Mouse (Mus musculus) monocyte, adult 2 months (primary cell): ENCODE results near the gene Gpd1l.

Source experiments
- DNase-seq, 2 experiments: peaks; one replicate each; pipeline ENCODE4 v3.0.0; 2022; ENCODE audit warnings: low spot score in 2 of 2, low read depth in 1 of 2

Gene Gpd1l

DNA sequence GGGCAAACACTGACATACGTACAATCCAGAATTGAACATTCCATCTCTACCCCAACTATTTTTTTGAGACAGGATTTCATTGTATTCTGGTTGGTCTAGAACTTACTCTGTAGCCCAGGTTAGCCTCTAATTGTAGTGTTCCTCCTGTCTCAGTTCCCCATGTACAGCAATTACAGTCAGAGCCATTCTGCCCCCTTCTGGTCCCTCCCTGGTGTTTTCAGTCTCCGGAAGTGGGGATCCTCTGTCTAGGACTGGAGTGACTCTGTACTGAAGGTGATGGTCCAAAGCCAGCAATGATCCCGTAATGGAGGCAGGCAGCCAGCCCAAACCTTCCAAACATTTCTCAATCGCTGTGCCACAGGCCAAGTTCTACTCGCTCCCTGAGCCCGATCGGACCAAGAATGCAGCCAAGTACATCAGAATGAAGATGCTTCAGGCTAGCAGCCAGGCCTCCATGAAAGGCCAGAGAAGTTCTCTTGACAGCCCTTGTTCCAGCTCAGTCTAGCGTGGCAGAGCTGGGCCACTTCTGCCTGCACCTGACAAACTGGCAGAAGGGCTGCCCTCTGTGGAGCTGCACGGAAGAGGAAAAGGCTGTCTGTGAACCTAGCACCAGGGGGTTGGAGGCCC is 3.2 kb downstream of the Gpd1l start:
- no peak for DNase-seq

DNA sequence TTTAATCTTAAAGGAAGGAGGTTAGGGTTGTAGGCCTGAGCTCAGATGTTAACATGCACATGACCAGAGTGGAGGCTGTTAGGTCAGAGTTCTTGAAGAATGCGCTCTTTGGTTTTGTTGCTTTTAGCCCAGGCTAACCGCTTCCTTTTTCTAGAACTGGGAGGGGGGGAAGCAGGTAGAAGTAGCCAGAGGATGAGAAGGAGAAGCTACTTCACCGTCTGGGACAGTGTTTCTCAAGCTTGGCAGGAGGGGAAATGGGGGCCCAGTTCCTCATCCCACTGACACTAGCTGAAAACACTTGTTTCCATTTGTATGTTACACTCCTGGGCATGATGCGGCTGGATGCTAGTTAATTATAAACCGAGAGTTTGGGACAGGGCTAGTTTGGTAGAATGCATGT is 8.2 kb downstream of the Gpd1l start:
- no peak for DNase-seq

DNA sequence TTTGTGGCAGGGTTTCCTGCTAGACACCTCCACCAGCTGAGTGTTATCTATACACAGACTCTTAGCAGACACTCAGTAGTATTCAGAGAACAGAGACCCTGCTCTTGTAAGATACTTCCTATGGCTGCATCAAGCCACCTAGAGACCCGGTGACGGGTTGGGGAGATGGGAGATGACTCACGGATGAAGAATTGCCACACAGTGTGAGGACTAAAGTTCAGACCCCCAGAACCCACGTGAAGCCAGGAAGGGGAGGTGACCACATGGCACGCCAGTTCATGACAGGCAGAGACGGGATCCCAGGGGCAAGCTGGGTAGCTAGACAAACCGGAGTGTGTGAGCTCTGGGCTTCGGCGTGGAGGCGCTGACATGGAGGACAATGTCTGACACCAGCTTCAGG is 8.7 kb downstream of the Gpd1l start:
- no peak for DNase-seq

DNA sequence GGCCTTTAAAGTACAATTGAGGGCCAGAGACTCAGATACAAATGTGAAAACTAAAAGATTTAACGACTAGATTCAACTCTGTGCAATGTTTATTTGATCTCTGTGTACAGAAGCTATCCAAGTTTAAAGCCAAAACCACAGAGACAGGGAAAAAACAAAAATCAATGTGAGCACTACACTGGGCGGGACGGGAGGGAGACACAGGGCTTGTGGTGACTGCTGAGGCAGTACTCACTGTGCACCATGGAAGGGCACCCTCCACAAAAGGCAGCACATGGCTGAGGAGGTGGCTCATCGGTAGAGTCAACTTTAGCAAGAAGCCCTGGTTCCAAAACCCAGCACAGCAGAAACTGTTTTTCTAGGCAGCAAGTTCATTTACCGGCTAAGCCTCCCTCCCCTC is 9.3 kb downstream of the Gpd1l start:
- no peak for DNase-seq

DNA sequence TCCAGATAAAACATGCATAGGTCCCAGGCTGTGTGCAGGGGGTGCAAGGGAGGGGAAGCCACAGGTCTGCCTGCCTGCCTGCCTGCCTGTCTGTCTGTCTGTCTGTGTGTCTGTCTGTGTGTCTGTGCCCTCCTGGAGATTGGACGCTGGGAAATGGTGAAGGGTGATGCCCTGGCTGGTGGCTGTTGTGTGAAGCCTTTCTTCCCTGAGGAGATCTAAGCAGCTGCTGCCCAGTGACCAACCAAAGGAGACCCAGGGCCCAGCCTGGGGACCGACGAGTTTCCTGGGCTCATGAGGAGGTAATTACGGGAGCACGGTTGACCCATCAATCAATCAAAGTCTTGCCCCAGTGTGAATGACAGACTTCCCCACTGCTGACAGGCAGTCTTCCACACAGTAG is 11.6 kb downstream of the Gpd1l start:
- no peak for DNase-seq

DNA sequence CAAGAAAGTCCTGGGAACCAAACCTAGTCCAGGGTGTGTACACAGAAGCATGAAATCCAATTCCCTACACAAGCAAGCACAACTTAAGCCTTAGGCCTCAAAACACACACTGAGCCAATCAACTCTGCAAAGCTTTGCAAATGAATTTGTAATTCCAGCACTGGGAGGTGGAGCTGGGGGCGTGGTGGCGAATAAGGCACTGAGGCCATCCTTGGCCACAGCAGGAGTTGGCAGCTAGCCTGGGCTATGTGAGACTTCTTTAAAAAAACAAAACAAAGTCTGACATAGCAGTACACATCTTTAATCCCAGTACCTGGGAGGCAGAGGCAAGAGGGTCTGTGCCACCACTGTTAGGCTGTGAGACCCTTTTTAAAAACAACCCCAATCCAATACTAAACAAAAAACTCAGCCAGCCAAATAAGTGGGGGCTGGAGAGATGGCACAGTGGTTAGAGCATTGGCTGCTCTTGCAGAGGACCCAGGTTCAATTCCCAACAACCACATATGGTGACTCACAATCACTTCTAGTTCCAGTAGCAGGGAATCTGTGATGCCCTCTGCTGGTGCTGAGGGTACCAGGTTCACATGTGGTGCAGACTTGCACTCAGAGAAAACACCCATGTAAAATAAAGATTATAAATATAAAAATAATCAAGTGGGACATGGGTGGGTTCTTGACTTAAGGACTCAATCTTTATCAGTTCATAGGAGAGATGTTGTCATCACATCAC is 12.3 kb downstream of the Gpd1l start:
- no peak for DNase-seq

DNA sequence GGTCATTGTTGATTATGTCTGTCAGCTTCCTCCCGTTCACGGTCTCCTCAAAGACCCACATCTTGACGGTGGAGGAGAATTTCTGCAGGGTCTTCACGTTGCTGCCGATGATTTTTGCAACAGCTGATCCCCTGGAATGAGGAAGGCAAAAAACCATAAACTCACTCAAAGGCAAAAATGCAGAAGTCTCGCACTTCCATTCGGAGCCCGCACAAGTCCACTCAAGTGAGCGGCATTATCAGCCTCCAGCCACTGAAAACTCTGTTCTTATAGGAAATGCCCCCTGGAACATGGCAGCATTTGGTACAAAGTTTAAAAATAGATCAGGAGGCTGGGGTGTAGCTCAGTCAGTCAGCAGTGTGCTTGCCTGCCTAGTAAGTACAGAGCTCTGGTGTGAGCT is 13.2 kb downstream of the Gpd1l start:
- no peak for DNase-seq

DNA sequence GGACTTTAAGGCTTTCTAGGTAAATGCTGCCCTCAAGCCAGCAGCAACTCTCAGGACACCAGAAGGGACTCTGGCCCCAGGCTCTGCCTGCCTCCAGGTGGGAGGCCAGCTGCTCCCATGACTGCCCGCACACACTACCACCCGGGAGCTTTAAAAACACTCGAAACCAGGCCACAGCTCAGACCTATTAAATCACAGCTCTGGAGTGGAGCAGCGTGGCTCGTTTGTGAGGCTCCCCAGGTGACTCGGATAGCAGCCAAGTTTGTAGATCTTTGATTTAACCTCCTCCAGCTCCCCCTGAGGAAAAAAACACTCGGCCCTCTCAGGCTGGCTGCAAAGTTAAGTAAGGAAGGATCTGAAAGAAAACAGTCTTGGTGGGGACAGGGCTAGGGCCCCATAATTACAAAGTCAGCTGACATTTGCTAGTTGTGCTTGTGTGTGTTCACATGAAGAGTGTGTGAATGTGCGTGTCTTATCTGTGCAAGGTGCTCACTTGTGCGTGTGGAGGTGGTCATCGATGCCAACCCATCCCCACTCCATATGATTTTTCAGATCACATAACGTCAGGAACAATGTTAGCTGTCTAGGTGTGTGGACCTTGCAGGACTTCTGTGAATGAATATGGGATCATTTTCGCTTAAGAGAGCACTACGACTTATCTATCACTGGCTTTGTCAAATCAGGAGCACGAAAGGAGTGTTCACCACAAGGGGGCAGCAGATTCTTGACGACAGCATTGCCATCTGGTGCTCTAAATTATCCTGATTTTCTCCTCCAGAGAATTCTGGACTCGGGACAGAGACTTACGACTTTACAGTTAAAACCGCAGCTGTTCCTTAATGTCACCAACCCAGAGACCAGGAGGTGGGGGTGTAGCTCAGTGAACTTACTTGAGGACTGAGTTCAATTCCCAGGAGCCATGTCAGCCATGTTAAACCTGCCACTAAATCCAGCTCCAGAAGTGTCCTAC is 20.8 kb downstream of the Gpd1l start:
- no peak for DNase-seq

DNA sequence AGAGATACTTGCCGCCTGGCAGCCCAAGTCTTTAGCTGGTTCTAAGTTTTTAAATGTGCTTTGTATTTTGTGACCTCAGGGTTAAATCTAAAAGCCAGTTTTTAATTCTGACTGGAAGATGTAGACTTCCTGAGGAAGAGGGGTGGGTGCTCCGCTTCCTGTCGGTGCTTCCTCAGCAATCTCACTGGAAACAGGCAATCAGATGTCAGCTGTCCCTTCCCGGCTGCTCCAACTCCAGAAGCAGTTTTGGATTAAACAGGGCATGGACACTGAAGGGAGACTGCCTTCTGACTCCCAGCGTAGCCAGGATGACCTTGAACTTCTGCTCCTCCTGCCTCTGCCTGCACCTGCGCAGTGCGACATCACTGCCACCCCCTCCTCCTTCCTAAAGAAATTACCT is 26.3 kb downstream of the Gpd1l start:
- DNase-seq, result no peak

DNA sequence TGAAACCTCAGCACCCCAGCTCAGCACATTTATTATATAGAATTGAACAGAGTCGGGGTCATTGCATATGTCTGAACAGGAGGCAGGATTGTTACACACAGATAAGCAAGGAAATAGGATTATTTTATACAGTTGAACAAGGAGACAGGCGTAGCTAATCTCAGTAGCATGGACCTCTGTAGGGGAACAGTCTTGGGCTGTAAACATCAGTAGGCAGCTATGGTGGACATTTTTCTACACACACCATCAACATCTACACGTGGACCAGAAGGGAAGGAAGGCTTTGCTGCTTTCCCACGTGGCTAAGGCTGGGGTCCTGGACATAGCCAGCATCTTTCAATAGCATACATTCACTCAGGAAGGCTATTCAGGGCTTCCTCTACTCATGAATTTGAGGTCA is 37.9 kb downstream of the Gpd1l start:
- no peak for DNase-seq

DNA sequence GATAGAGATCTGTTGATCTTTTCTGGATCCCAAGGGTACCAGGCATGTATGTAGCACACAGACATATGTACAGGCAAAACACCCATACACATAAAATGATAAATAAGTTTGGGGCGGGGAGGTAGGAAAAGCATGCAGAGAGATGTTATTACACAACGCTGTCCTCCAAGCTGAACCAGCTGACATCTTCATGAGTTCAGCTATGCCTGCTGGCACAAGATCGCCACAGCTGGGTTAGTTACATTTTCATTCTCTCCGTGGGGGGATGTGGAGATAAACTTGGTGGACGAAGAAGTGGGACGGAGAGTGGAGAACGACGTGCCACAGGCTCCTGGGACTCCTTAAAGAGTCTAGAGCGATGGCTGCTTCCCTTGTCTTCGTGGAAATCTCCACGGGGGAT is 40.8 kb downstream of the Gpd1l start:
- DNase-seq, result no peak

DNA sequence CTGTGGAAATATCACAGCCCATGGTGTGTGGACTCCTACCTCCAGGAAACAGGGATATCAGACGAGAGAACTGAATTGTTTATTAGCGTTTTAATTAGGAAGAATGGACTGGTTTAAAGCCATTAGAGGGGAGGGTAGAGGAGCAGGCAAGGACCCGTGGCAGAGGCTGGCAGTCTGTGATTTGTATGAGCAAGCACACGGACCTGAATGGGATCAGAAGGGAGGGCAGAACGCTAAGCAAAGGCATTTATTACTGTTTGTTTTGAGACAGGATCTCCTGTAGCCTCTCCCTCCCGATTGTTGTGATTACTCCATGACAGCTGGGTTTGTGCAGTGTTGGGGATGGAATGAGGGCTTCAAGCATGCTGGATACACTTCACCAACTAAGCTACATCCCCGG is 43.4 kb downstream of the Gpd1l start:
- no peak for DNase-seq

DNA sequence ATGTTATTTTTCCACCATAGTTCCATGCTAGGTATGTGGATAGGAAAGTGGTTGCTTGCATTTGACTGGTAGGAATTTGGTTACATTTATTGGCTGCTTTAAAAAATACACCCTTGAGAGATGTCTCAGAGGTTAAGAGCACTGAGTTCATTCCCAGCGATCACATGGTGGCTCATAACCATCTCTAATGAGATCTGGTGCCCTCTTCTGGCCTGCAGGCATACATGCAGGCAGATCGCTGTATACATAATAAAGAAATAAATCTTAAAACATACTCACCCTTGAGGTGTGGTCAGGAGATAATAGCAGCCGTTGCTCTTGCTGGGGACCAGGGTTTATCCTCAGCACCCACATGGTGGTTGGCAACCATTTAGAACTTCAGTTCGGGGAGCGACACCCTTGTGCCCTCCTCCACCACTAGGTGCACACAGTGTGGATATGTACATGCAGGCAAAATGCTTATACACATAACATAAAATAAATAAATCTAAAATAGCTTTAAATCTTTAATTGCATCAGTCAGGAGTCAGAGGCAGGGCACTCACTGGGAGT is 44.9 kb downstream of the Gpd1l start:
- no peak for DNase-seq

DNA sequence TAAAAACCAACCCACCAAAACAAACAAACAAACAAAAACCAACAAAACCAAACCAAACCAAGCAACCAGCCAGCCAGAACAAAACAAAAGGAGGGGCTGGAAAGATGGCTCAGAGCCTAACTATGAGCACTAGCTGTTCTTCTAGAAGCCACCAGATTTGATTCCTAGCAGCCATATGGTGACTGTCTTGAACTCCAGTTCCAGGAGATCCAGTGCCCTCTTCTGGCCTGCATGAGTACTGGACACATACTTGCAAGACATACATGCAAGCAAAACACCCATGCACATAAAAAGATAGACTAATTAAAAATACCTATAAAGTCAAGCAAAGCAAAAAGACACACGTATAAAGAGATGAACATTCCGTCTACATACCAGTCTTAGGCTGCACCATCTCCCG is 46.1 kb downstream of the Gpd1l start:
- DNase-seq, result no peak

DNA sequence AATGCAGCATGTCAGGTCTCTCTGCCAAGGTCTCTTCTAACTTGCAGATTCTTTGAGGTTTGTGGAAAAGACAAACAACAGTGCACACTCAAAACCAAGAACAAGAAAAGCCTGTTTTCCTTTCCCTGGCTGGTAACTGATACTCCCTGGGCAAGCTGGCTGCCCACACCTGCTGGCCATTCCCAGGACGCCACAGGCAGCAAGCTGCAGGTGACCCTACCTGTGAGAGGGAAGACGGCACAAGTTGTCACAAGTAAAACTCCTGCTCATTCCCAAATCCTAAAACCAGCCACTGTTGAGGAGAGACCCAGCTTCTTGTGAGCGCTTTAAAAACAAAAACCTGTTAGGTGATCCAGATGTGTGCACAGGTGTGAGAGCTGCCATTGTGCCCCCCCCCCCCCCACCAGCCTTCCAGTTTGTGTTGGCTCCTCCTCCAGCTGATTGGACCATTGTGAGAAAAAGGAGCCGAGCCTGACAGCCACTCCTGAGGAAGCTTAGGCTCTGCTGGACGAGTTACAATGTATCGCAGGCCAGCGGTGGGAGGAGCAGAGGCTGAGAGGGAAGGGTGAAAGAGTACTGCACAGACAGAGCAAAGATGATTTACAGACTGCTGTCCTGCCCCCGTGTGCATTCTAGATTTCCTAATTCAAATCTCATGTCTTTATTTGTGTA is 47.7 kb downstream of the Gpd1l start:
- DNase-seq, result no peak

DNA sequence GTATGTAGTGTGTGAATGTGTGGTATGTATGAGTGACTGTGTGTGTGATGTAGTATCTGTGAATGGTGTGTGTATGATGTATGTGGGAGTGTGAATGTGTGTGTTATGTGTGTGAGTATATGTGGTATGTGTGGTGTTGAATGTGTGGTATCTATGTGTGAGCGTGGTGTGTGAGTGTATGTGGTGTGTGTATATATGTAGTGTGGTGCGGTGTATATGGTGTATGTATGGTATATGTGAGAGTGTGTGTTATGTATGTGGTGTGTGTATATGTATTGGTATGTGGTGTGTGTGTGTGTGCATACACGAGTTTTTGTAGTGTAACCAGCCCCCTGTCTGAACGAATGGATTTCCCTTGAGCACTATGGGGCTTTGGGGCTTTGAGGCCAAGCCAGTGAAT is 48.2 kb downstream of the Gpd1l start:
- DNase-seq, result no peak

DNA sequence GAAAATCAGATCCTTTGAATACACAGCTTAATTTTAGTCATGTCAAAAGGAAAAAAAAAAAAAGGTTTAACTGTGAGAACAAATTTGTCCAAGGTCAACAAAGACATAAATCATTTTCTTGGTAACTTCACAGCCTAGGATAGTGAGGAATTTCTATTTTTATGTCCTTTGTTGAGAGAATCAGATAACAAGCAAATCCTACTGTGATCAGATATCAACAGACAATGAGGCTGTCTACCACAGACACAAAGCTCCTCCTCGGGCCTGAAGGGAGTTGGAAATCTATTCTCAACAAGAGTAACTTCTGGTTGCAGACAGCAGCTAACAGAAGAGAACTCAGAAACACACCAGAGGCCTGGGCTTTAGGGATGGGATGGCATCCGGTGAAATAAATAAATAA is 51.8 kb downstream of the Gpd1l start:
- no peak for DNase-seq

DNA sequence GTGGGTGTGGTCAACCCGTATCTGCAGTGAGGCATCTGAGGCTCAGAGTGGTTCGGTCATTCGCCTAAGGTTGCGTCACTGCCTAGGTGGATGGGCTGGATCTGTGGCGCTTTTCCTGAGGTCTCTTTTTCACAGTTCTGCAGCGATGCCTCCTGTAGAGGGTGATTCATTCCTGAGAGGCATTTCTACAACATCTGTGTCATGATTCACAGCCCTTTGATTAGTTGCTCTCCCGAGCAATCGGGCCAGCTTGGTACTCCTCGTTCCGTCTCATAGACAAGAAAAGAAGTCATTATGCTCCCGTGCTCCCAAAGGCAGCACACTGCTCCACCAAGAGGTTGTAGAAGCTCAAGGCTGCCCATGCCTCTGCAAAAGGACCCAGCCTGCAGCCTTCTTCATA is 78.5 kb downstream of the Gpd1l start:
- no peak for DNase-seq

DNA sequence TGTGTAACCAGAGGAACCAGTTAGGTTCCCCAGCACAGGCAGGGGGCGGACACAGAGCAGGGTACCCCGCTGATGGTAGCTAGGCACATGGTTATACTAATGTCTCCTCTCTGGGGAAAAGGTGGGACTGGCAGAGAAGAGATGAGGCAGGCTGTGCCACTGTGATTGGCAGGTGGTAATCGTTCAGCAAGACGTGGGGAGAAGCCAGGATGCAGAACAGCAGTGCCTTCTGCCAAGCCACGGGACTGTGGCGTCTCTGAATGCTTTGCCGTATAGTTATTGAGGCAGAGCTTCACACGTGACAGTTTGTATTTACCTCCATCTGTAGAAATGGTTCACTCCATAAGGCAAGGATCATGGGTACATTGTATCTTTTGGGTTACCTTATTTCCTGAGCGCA is 79.1 kb downstream of the Gpd1l start:
- DNase-seq, result no peak

DNA sequence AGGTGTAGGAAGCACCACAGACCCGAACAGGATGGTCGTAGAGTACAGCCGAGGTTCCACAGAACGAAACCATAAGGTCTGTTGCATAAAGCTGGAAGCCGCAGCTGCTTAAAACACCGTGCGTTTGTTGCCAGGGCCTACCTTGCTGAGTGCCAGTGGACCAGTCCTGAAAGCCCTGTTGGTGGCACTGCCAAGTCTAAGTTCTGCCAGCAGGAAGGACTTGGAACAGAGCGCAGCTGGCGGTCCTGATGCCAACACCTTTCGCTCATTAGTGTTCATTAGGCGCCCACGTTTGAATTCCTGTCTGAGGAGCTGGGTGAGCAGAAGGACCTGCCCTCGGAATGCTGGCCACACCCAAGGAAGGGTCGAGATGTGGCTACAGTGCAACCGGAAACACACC is 80.5 kb downstream of the Gpd1l start:
- no peak for DNase-seq
